Comparison of ENCODE assay signal across 9 mouse cellular contexts in genomic region chr19:37918515-37918932, GRCm38 (mm10).
DNase-seq lines count a peak whose midpoint lies in the region; ATAC-seq and TF ChIP-seq lines count a peak whose summit lies in the region.
"Had no signal": no experiment of that assay in that cellular context is flagged by ENCODE, and none has a peak within 500 bp of the region (broad histone marks: within the 10 kb centered on the region; RNA-seq: fewer than 3 reads in every experiment).

No protein-coding gene starts in this region.

- no peak overlapping the region for H3K4me2 ChIP-seq in midbrain, embryonic 14.5 days (ENCODE audit: low read length)
- H3K4me2 ChIP-seq in midbrain, embryonic 16.5 days (ENCODE audit: low read length) = no peak overlapping the region
- H3K4me2 ChIP-seq in kidney, postnatal 0 days (ENCODE audit: low read length) = no peak overlapping the region

- H3K9me3 ChIP-seq in midbrain, embryonic 14.5 days (ENCODE audit: control insufficient read depth, low read length) = no peaks in the 10 kb centered on the region
- no peaks in the 10 kb centered on the region for H3K9me3 ChIP-seq in midbrain, embryonic 16.5 days (replicated peaks; ENCODE audit: control insufficient read depth, low read length, poor library complexity, severe bottlenecking)
- H3K9me3 ChIP-seq in kidney, postnatal 0 days (replicated peaks; ENCODE audit: low read length) = no peaks in the 10 kb centered on the region

- H3K4me1 ChIP-seq in midbrain, embryonic 14.5 days (ENCODE audit: control insufficient read depth, insufficient read depth, low read length) = no peaks in the 10 kb centered on the region
- no peaks in the 10 kb centered on the region for H3K4me1 ChIP-seq in midbrain, embryonic 16.5 days (ENCODE audit: control insufficient read depth, insufficient read depth, low read length)
- no peaks in the 10 kb centered on the region for H3K4me1 ChIP-seq in kidney, postnatal 0 days (replicated peaks; ENCODE audit: insufficient read depth, low read length)

- TF ChIP-seq CTCF in kidney, postnatal 0 days (IDR thresholded peaks at IDR 0.05; ENCODE audit: low read depth) = no peak
- no peak for TF ChIP-seq CTCF in gastrocnemius, adult 2 months (IDR thresholded peaks at IDR 0.05)

- no peak overlapping the region for H3K4me3 ChIP-seq in midbrain, embryonic 14.5 days (replicated peaks; ENCODE audit: low read depth, low read length)
- no peak overlapping the region for H3K4me3 ChIP-seq in midbrain, embryonic 16.5 days (ENCODE audit: low read depth, low read length)
- H3K4me3 ChIP-seq in kidney, postnatal 0 days (replicated peaks; ENCODE audit: low read depth, low read length) = no peak overlapping the region
- H3K4me3 ChIP-seq in gastrocnemius, adult 2 months = no peak overlapping the region

- WGBS in midbrain, embryonic 14.5 days = 61% methylated on average over 12 of the region's 12 CpGs
- WGBS in midbrain, embryonic 16.5 days = 51% methylated on average over 12 of the region's 12 CpGs
- 48% methylated on average over 12 of the region's 12 CpGs for WGBS in kidney, postnatal 0 days

- peak; percentile 23 for DNase-seq in midbrain, embryonic 14.5 days
- DNase-seq in forelimb bud, embryonic 11.5 days (ENCODE audit: low read depth, low spot score) = peak; percentile 31
- DNase-seq in kidney, postnatal 0 days (ENCODE audit: low spot score) = peak; percentile 51
- DNase-seq in lung, postnatal 36 days = peak; percentile 44
- DNase-seq in gastrocnemius, adult 2 months = no peak
- DNase-seq in urinary bladder, postnatal 14 days (ENCODE audit: low spot score) = no peak

- no peaks in the 10 kb centered on the region for H3K27me3 ChIP-seq in midbrain, embryonic 14.5 days (ENCODE audit: control insufficient read depth, insufficient read depth, low read length)
- no peaks in the 10 kb centered on the region for H3K27me3 ChIP-seq in midbrain, embryonic 16.5 days (ENCODE audit: control insufficient read depth, insufficient read depth, low read depth, low read length)
- H3K27me3 ChIP-seq in kidney, postnatal 0 days (ENCODE audit: insufficient read depth, low read length) = no peaks in the 10 kb centered on the region
- H3K27me3 ChIP-seq: Patski had no signal

- no peak for ATAC-seq in midbrain, embryonic 14.5 days (ENCODE audit: low FRiP score, low TSS enrichment)
- ATAC-seq in midbrain, embryonic 16.5 days = no peak
- ATAC-seq in kidney, postnatal 0 days (replicated peaks; ENCODE audit: low FRiP score, low read depth) = no peak
- no peak for ATAC-seq in erythroblast, adult 5-6 weeks (replicated peaks; ENCODE audit: low FRiP score, poor library complexity, severe bottlenecking)
- ATAC-seq: Patski had no signal

- H3K27ac ChIP-seq in midbrain, embryonic 14.5 days (replicated peaks; ENCODE audit: low read depth, low read length) = no peak overlapping the region
- H3K27ac ChIP-seq in midbrain, embryonic 16.5 days (ENCODE audit: low read length) = no peak overlapping the region
- H3K27ac ChIP-seq in kidney, postnatal 0 days = no peak overlapping the region
- no peak overlapping the region for H3K27ac ChIP-seq in gastrocnemius, adult 2 months

- no peaks in the 10 kb centered on the region for H3K36me3 ChIP-seq in midbrain, embryonic 14.5 days (ENCODE audit: control insufficient read depth, insufficient read depth, low read length)
- no peaks in the 10 kb centered on the region for H3K36me3 ChIP-seq in midbrain, embryonic 16.5 days (ENCODE audit: control insufficient read depth, insufficient read depth, low read length)
- H3K36me3 ChIP-seq in kidney, postnatal 0 days (ENCODE audit: insufficient read depth, low read length) = no peaks in the 10 kb centered on the region

- H3K9ac ChIP-seq in midbrain, embryonic 14.5 days (replicated peaks; ENCODE audit: low read length) = no peak overlapping the region
- no peak overlapping the region for H3K9ac ChIP-seq in midbrain, embryonic 16.5 days (ENCODE audit: low read depth, low read length)
- H3K9ac ChIP-seq in kidney, postnatal 0 days (ENCODE audit: low read depth, low read length) = no peak overlapping the region

- intact Hi-C loops in gastrocnemius, adult 2 months (cut with DNase I) = no loop called here

Comparison
In these comparisons a context has a peak if more than half of its experiments do, and no peak if none do; other contexts are left out.
1. DNase-seq: peak in midbrain, embryonic 14.5 days (single experiment), forelimb bud, embryonic 11.5 days (single experiment), kidney, postnatal 0 days (single experiment) and lung, postnatal 36 days (single experiment); none in gastrocnemius, adult 2 months (single experiment) and urinary bladder, postnatal 14 days (single experiment).